Mouse (Mus musculus): Measurements from ENCODE around the gene Gpr132.

DNA sequence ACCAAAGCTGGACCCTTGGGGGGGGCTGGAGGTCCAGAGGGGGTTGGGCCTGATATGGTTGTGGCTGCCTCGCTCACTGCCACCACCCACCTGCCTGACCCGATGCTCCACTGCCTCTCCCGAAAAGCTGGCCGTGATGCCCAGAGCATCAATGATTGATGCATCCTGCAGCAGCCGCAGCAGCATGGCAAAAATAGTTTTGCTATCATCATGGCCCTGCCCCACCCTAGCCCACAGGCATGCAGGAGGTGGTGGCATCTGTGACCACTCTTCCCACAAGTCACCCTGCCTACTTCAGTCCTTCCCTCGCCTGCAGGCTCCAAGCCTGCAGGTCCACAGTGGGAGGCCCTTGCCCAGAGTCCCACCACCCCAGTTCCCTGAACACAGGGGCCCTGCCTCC is 62.0 kb downstream of the Gpr132 start:
- TF ChIP-seq GATA1 (IDR thresholded peaks at IDR 0.05; ENCODE audit: borderline replicate concordance, low read length): no peak
- no peak for TF ChIP-seq FLI1 (IDR thresholded peaks at IDR 0.05; ENCODE audit: low read length)
